Mouse (Mus musculus) cerebellum, postnatal 36 days (tissue): ENCODE data around the gene Abcc3.

Experiments
- DNase-seq, 2 experiments: peaks; one replicate each; pipeline ENCODE4 v3.0.0; 2021 to 2022; ENCODE audit warnings: mixed read lengths in 2 of 2

Abcc3 gene

GRCm38 (mm10) chr11:94349839-94350238 is 43.0 kb downstream of the Abcc3 start:
- no peak for DNase-seq

- DNase-seq = no peak
Observed at GRCm38 (mm10) chr11:94347063-94347575, 45.7 kb downstream of the Abcc3 start.

- no peak for DNase-seq
Observed at GRCm38 (mm10) chr11:94346611-94347010, 46.2 kb downstream of the Abcc3 start.

GRCm38 (mm10) chr11:94345926-94346325 is 46.9 kb downstream of the Abcc3 start:
- no peak for DNase-seq

DNA sequence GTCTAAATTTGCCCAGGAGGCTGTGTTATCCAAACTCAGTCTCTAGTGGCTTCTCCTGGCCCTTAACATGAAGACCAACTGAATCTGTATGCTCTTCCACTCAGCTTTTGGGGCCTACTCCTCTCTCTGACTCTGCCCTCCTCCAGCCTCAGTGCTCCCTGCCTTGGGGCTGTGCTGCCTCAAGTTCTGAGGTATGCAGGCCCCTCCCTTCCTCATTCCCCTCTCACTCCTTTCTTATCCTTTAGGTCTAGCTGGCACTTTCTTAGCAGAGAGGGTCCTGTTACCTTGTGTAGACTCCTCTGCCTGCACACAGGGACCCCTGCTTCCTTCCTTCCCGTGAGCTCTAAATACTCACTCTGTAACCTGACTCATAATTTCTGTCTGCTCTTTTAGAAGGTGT is 48.3 kb downstream of the Abcc3 start:
- DNase-seq = no peak

- peak; percentile 27 to 37 for DNase-seq
Observed at GRCm38 (mm10) chr11:94343955-94344358, 48.8 kb downstream of the Abcc3 start.

DNA sequence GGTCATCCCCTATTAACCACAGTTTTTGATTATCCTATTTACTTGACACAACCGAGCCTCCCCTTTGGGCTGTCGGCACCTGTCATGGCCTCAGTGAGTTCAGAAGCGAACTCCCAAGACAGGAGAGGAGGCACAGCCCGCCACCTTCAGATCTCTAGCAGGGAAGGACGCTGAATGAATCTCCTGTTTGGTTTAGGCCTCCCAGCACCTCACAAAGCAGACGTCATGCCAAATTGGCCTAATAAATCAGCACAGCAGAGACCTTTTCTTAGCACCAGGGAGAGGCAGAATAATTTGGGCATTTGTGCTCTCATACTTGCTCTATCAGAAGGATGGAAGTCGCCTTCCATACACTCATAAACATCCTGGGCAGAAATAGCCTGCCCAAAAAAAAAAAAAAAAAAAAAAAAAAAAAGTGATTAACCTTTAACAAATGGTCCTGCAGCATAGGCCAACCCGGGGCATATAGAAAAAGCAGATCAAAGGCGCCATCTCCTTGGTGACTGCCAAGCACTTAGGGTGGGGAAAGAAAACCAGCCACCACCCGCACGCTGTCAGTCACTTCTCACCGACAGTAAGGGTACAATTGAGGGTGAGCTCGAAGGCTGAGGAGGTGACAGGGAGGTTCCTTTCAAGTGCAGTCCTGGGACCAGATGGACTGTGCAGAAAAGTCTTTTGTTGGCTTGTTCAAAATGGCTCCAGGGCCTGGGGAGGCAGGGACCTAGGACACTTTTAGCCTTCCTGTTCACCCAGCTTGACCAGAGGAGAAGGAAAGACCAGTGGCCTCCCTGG is 50.5 kb downstream of the Abcc3 start:
- no peak for DNase-seq

- DNase-seq = no peak
Observed at GRCm38 (mm10) chr11:94340948-94341933, 51.6 kb downstream of the Abcc3 start.

DNA sequence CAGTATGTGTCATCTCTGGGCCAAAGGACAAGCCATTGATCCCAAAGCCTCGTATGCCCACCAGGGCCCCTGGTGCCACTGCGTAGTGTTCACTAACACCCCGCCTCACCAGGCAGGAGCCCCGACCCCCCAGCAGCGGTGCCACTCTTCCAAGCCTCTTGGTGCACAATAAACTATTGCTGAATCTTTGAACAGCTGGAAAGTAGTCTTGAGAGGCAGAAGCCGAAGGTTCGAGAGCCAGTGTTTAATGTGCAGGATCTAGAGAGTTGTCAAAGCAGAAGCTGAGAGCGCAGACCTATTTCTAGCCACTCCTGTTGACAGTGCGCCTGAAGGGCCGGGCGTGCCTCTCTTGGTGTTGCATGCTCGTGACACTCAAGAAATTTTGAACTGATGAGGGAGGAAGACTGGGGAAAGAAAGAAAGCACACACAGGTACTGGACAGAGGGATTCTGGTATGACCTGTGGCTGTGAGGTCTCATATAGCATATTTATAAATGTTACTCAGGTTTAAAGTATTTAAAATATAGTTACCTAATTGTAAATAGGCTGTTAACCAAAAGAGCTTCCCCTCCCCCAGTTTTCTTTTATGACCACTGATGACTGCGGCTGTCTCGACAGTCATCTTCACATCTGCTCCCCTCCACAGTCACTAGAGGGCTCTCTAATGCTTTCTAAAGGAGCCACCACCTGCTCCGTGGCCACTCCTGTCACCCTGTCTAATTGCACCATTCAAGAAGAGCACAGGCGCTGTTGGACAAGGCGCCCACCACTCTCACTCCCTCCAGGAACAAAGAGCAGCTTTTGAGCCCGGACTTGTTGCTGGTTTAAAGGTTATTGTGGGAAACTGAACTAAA is 52.8 kb downstream of the Abcc3 start:
- peak; percentile 59 to 71 for DNase-seq

- DNase-seq = no peak
Observed at GRCm38 (mm10) chr11:94338347-94338746, 54.5 kb downstream of the Abcc3 start.

DNA sequence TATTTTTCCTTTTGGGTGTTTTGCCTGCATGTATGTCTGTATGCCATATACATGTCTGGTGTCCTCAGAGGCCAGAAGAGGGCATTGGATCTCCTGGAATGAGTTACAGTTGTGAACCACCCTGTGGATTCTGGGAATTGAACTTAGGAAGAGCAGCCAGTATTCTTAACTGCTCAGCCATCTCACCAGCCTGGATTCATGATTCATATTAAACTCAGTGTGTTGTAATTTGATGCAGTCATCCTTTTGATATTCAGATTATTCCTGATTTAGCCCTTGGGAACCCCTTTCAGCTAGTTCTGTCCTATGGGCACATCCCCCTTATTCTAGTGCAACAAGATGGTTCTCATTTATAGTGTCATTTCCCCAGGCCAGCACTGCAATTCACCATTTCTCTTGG is 56.2 kb downstream of the Abcc3 start:
- DNase-seq = no peak

- DNase-seq = no peak
Observed at GRCm38 (mm10) chr11:94334386-94334968, 58.3 kb downstream of the Abcc3 start.

- DNase-seq = no peak
Observed at GRCm38 (mm10) chr11:94332726-94333125, 60.1 kb downstream of the Abcc3 start.

DNA sequence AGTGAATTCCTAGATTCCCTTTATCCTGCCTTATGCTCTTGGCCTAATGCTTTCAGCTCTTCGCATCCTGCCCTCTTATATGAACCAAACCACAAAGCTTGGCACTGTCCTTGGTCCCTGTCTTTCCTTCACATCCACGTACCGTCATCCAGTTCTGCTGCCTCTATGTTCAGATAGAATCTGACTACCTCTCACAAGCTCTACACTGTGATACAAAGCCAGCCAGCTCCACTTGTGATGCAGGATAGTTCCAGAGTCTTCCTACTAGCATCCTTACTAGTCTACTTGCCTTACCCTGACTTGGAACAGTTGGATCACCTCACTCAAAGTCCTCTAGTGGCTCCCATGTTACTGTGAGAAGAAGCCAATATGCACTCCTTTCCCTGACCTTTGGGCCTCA is 62.6 kb downstream of the Abcc3 start:
- DNase-seq = no peak

DNA sequence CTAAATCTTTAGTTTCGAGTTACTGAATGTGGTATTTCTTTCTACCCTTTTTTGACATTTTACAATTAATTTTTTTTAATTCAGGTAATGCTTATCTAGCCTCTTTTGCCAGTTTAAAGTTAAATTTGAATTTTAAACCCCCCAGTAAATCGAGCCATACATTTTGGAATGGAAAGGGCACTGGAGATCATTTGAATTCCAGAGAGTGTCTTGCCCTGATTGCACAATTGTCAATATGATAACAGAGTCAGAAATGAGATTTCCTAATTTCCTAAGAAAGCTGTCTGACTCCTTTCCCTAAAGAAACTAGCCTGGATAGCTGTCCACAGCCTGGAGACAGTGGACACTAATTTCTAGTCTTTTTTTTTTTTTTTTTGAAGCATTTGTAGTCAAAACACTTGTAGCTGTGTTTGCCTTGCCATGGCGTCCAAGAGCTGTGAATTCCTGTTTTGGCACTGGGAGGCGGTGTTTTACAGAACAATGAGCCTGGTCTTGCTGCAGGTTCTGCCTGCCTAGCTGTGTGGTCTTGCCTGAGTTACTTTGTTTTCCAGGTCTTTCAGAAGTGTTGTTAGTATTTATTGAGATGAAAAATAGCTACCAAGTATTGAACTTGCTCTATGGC is 63.4 kb downstream of the Abcc3 start:
- DNase-seq = peak; percentile 68 to 70

- DNase-seq = no peak
Observed at GRCm38 (mm10) chr11:94328644-94329025, 64.2 kb downstream of the Abcc3 start.

- peak; percentile 97 to 98 for DNase-seq
Observed at GRCm38 (mm10) chr11:94327693-94328643, 64.8 kb downstream of the Abcc3 start, which contains the start of gene Ankrd40. Ankrd40 (plus strand) TSS chr11:94328001.

- peak; percentile 55 to 71 for DNase-seq
Observed at GRCm38 (mm10) chr11:94326961-94327411, 65.8 kb downstream of the Abcc3 start.

DNA sequence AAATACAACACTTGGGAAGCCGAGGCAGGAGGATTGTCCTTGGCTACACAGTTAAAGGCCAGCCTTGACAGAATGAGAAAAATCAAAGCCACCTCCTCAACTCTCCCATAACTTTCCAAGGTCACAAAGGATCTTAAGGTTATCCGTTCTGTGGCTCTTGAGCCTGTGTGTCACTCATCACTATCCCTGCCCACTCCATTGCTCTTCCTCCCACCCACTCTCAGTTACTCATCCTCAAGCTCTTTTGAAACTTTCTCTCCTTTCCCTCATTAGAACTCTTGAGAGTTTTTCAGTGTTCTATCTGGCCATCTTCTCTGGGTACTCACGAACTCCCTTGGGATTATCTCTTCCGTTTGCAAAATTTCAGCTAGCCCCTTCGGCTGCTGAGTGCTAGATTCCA is 68.2 kb downstream of the Abcc3 start:
- DNase-seq = no peak

- no peak for DNase-seq
Observed at GRCm38 (mm10) chr11:94323271-94323925, 69.4 kb downstream of the Abcc3 start.
